Mouse (Mus musculus) C2C12 (cell line): Measurements from ENCODE around the gene Rab23. TPM values are rescaled to one million over a fixed set of nuclear protein-coding genes. Genes with fewer than 3 reads are reported as not detected.
"Not testable (repeated sequence)": the region's sequence is repeated elsewhere in the genome, so short reads cannot be mapped to it uniquely, and the experiment has no call there.

Experiments used
- H3K27me3 ChIP-seq: one replicate; pipeline ENCODE4 v1.6.1; 2011; ENCODE audit not compliant: control insufficient read depth, insufficient read depth, insufficient read length
- H3K36me3 ChIP-seq: one replicate; pipeline ENCODE4 v1.6.1; 2011; ENCODE audit not compliant: control insufficient read depth, insufficient read depth
- H3K4me3 ChIP-seq: one replicate; pipeline ENCODE4 v1.5.1; 2011; ENCODE audit warnings: mild to moderate bottlenecking, control low read depth; ENCODE audit not compliant: poor library complexity, insufficient read depth, severe bottlenecking
- H3K79me2 ChIP-seq: one replicate; pipeline ENCODE4 v1.6.1; 2011; ENCODE audit not compliant: control insufficient read depth, insufficient read depth
- H3K79me3 ChIP-seq: one replicate; pipeline ENCODE4 v1.6.1; 2011; ENCODE audit warnings: low read depth, control low read depth
- H3ac ChIP-seq: one replicate; pipeline ENCODE3; 2011; ENCODE audit warnings: low read depth; ENCODE audit not compliant: control insufficient read depth, insufficient read length
- CEBPB ChIP-seq: IDR thresholded peaks from one replicate; pipeline ENCODE4 v1.6.1; 2011; ENCODE audit warnings: low read depth, mild to moderate bottlenecking, control low read depth, moderate library complexity
- CTCF ChIP-seq: IDR thresholded peaks from one replicate; pipeline ENCODE4 v1.5.1; 2011; ENCODE audit not compliant: control insufficient read depth, insufficient read depth, insufficient read length
- FOSL1 ChIP-seq: IDR thresholded peaks from one replicate; pipeline ENCODE4 v1.8.0; 2011; ENCODE audit warnings: mild to moderate bottlenecking, low read length; ENCODE audit not compliant: poor library complexity, insufficient read depth, severe bottlenecking
- MAX ChIP-seq: IDR thresholded peaks from one replicate; pipeline ENCODE4 v1.6.1; 2011; ENCODE audit warnings: mild to moderate bottlenecking, control low read depth
- MYOD1 ChIP-seq: IDR thresholded peaks from one replicate; pipeline ENCODE4 v1.6.1; 2011; ENCODE audit warnings: low read depth; ENCODE audit not compliant: control insufficient read depth, insufficient read length
- MYOG ChIP-seq: IDR thresholded peaks from one replicate; pipeline ENCODE4 v1.6.1; 2011; ENCODE audit not compliant: control insufficient read depth, insufficient read length; ENCODE audit errors: extremely low read depth
- USF1 ChIP-seq: IDR thresholded peaks from one replicate; pipeline ENCODE4 v1.6.1; 2011; ENCODE audit warnings: low read depth, mild to moderate bottlenecking, control low read depth, moderate library complexity
- polyA plus RNA-seq: library from polyadenylated mRNA; unstranded; fragments of >200 nt; fragmentation: generic; extraction: Trizol; gene quantifications from one replicate; pipeline ENCODE4 v1.2.1, GENCODE M21; 2012; ENCODE audit warnings: missing spikeins

Gene Rab23
- polyA plus RNA-seq, 1 experiment: 13.5 TPM

- no peaks in the 10 kb centered on the region for H3K27me3 ChIP-seq
- no peaks in the 10 kb centered on the region for H3K79me3 ChIP-seq
- no peak for TF ChIP-seq CEBPB
- no peak for TF ChIP-seq MYOD1
- no peak for TF ChIP-seq FOSL1
- TF ChIP-seq CTCF: no peak
- no peak for TF ChIP-seq MAX
- H3K36me3 ChIP-seq: peaks cover 57% of the 10 kb centered on the region
- H3K4me3 ChIP-seq: no peak overlapping the region
- no peak overlapping the region for H3ac ChIP-seq
- H3K79me2 ChIP-seq: no peaks in the 10 kb centered on the region
These were observed 18.6 kb downstream of the Rab23 start for GRCm38 (mm10) chr1:33738281-33738680.

GRCm38 (mm10) chr1:33738681-33739278 lies 19.1 kb downstream of the Rab23 start:
- no peaks in the 10 kb centered on the region for H3K27me3 ChIP-seq
- no peak overlapping the region for H3K4me3 ChIP-seq
- no peaks in the 10 kb centered on the region for H3K79me2 ChIP-seq
- no peak overlapping the region for H3ac ChIP-seq
- no peak for TF ChIP-seq CEBPB
- TF ChIP-seq MYOG: no peak
- no peak for TF ChIP-seq USF1
- no peak for TF ChIP-seq MYOD1
- no peak for TF ChIP-seq MAX
- TF ChIP-seq CTCF: no peak
- TF ChIP-seq FOSL1: no peak
- H3K79me3 ChIP-seq: no peaks in the 10 kb centered on the region
- peaks cover 57% of the 10 kb centered on the region for H3K36me3 ChIP-seq

- TF ChIP-seq CTCF (peak; percentile 81), MAX (no peak), USF1 (no peak)
- Histone ChIP-seq H3ac (no peak overlapping the region), H3K79me3 (no peaks in the 10 kb centered on the region), H3K79me2 (no peaks in the 10 kb centered on the region), H3K27me3 (no peaks in the 10 kb centered on the region), H3K4me3 (no peak overlapping the region), H3K36me3 (peaks cover 54% of the 10 kb centered on the region)
These were observed 19.6 kb downstream of the Rab23 start for GRCm38 (mm10) chr1:33739302-33739701.

- Histone ChIP-seq H3K4me3 (no peak overlapping the region), H3K36me3 (peaks cover 50% of the 10 kb centered on the region), H3K79me2 (no peaks in the 10 kb centered on the region), H3ac (no peak overlapping the region), H3K27me3 (no peaks in the 10 kb centered on the region), H3K79me3 (no peaks in the 10 kb centered on the region)
- TF ChIP-seq CTCF (peak; percentile 72), MYOG (no peak)
These were observed 23.2 kb downstream of the Rab23 start for GRCm38 (mm10) chr1:33742903-33743302.

GRCm38 (mm10) chr1:33744815-33745214 lies 25.1 kb downstream of the Rab23 start:
- H3K79me3 ChIP-seq, H3K79me2 ChIP-seq, H3K4me3 ChIP-seq, H3ac ChIP-seq, H3K27me3 ChIP-seq: not testable (repeated sequence)
- H3K36me3 ChIP-seq: peaks cover 35% of the 10 kb centered on the region

- Histone ChIP-seq H3K4me3 (no peak overlapping the region), H3K79me3 (peaks cover 1% of the 10 kb centered on the region), H3ac (no peak overlapping the region), H3K27me3 (no peaks in the 10 kb centered on the region), H3K36me3 (peaks cover 28% of the 10 kb centered on the region), H3K79me2 (peaks cover 9% of the 10 kb centered on the region)
- TF ChIP-seq MAX (no peak), USF1 (no peak), CTCF (no peak), CEBPB (no peak), MYOG (no peak), MYOD1 (no peak), FOSL1 (no peak)
These were observed 26.2 kb downstream of the Rab23 start for GRCm38 (mm10) chr1:33745901-33746300.

- TF ChIP-seq MAX (no peak), FOSL1 (no peak), MYOD1 (no peak), CTCF (no peak), MYOG (no peak), USF1 (no peak), CEBPB (no peak)
- peaks cover 28% of the 10 kb centered on the region for H3K36me3 ChIP-seq
- peaks cover 41% of the 10 kb centered on the region for H3K79me2 ChIP-seq
- no peak overlapping the region for H3ac ChIP-seq
- no peak overlapping the region for H3K4me3 ChIP-seq
- H3K27me3 ChIP-seq: no peaks in the 10 kb centered on the region
- peaks cover 16% of the 10 kb centered on the region for H3K79me3 ChIP-seq
These were observed 29.4 kb downstream of the Rab23 start for GRCm38 (mm10) chr1:33749109-33749508.

- Histone ChIP-seq H3K79me2 (peaks cover 47% of the 10 kb centered on the region), H3K36me3 (peaks cover 33% of the 10 kb centered on the region), H3K79me3 (peaks cover 22% of the 10 kb centered on the region)
- H3K27me3 ChIP-seq, H3K4me3 ChIP-seq, H3ac ChIP-seq: not testable (repeated sequence)
These were observed 30.0 kb downstream of the Rab23 start for GRCm38 (mm10) chr1:33749709-33750108.
